Mouse (Mus musculus) E14TG2a.4 (cell line): Measurements from ENCODE around the gene Coq8b.

Experiments
- H3K27me3 ChIP-seq: 2 replicates; pipeline ENCODE4 v1.6.1; 2014; ENCODE audit warnings: low read length, control low read depth; ENCODE audit not compliant: insufficient read depth
- H3K36me3 ChIP-seq: 2 replicates; pipeline ENCODE4 v1.6.1; 2014; ENCODE audit warnings: low read length, control low read depth; ENCODE audit not compliant: insufficient read depth
- H3K4me1 ChIP-seq: replicated peaks from 2 replicates; pipeline ENCODE4 v1.6.1; 2014; ENCODE audit warnings: low read depth, low read length, control low read depth
- H3K4me3 ChIP-seq: replicated peaks from 2 replicates; pipeline ENCODE4 v1.5.1; 2014; ENCODE audit warnings: mild to moderate bottlenecking, low read length
- H3K9me3 ChIP-seq: 2 replicates; pipeline ENCODE4 v1.6.1; 2014; ENCODE audit warnings: low read length, control low read depth
- CTCF ChIP-seq: conservative IDR thresholded peaks from 2 replicates; pipeline ENCODE4 v1.5.1; 2014; ENCODE audit warnings: low read length
- NANOG ChIP-seq: IDR thresholded peaks from 2 replicates; pipeline ENCODE4 v1.6.1; 2014; ENCODE audit warnings: borderline replicate concordance, low read length, mixed read lengths
- POU5F1 ChIP-seq: IDR thresholded peaks from 2 replicates; pipeline ENCODE4 v1.6.1; 2014; ENCODE audit warnings: low read length, borderline replicate concordance

The Coq8b gene

DNA sequence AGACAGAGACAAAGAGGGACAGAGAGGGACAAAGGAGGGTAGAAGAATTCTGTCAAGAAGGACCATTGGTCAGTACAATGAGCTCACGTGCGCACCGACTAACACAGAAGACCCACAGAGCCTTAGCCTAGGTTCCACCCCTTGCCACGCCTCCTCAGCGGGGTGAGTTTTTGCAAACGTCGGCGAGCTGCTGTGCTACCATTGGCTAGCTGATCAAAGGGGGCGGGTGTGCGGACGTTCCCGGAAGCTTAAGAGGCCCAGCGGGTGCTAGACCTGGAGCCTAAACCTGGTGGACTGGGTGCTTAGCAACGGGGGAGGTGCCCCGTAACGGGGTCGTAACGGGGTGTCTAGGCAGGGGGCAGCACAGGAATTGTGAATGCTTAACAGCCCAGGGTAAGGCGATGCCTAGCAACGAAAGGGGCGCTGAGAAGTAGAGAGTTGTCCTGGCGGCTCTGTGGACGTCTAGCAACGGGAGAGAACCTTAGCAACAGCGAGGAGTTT lies at the start of gene Coq8b:
Coq8b (plus strand) TSS at position 243 of the 501 bp plus-strand sequence.
- H3K36me3 ChIP-seq = no peaks in the 10 kb centered on the region
- no peaks in the 10 kb centered on the region for H3K27me3 ChIP-seq
- peaks cover 57% of the 10 kb centered on the region for H3K4me1 ChIP-seq
- H3K4me3 ChIP-seq = peak within 1 kb of the TSS; percentile 74
- no peaks in the 10 kb centered on the region for H3K9me3 ChIP-seq
- no peak for TF ChIP-seq POU5F1

DNA sequence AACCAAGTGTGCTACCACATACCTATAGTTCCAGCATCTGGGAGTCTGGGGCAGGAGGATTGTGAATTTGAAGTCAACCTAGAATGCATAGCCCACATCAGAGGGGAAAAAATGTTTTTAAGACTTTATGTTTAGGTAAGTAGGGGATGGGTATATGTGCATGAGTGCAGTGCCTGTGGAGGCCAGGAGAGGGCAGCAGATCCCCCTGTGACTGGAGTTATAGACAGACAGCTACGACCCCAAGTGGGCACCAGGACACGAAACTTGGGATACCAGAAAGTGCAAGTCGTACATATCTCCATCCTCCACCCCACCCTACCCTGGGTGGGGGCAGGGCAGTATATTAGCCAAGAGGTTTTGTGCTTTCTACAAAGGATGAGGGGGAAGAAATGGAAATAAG lies 47.9 kb upstream of the Coq8b start:
- Histone ChIP-seq H3K4me1 (peaks cover 94% of the 10 kb centered on the region), H3K4me3 (no peak overlapping the region), H3K9me3 (no peaks in the 10 kb centered on the region), H3K36me3 (peaks cover 72% of the 10 kb centered on the region), H3K27me3 (no peaks in the 10 kb centered on the region)
- TF ChIP-seq POU5F1 (no peak), CTCF (peak; percentile 96), NANOG (no peak)

DNA sequence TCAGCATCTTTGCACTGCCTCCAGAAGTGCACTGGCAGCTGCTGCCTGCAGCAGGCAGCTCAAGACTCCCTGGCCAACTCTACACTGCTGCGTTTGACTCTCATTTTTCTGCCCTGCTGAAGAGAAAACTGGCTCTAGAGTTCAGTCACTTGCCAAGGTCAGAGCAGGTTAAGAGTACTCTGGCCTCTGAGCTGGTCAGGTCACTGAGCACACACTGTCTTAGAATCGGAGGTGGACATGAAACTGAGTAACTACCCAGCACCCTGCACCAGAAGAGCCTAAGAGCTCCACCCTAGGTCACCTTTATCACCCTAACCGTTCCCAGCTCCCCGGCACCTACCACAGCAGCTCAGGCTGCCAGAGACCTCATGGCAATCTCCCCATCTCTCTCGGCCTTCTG lies 46.8 kb upstream of the Coq8b start:
- TF ChIP-seq CTCF (no peak), POU5F1 (no peak), NANOG (no peak)
- peaks cover 83% of the 10 kb centered on the region for H3K36me3 ChIP-seq
- no peaks in the 10 kb centered on the region for H3K27me3 ChIP-seq
- no peak overlapping the region for H3K4me3 ChIP-seq
- H3K9me3 ChIP-seq = no peaks in the 10 kb centered on the region
- peaks cover 94% of the 10 kb centered on the region for H3K4me1 ChIP-seq

DNA sequence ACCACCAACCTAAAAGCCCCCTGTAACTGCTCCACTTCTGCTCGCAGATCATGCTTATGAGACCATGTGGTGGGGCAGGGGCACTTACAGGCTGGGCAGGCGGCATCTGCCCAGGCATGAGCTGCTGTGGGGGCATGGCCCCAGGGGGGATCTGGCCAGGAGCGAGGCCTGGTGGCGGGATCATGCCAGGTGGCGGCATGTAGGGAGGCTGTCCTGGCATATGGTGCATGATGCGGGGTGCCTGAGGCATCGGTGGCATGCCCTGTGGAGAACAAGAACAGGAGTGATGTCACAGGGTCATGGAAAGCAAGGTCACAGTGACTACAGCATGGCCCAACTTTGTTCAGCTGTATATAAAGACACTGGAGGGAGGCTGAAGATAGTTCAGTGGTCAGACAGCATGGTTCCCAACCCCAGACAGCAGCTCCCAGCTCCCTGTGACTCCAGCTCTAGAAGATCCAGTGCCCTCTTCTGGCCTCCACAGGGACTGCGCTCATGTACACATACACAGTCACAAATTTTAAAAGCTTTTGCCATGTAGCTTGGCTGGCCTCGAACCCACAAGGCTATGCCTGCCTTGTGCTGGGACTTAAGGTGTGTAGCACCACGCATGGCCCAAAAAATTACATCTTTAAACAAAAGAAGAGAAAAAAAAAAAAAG lies 43.4 kb upstream of the Coq8b start:
- H3K36me3 ChIP-seq = peaks cover 99% of the 10 kb centered on the region
- TF ChIP-seq NANOG = no peak
- peak; percentile 47 for TF ChIP-seq CTCF

DNA sequence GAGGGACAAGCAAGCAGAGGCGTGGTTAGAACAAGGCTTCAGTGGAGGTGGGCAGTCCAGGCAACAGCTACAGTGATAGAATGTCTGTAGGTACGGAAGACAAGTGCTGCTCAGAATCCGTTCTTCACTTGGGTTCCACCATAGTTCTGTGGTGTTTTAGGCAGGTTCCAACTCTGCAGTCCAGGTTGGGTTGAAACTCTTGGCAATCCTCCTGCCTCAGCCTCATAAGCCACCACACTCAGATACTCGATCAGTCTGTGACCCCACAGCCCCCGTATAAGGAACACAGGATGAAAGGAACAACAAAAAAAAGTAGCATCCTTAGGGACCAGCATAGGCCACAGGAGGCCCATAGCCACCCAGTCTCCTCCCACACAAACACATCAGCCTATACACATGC lies 40.4 kb upstream of the Coq8b start:
- TF ChIP-seq NANOG (no peak), POU5F1 (no peak), CTCF (no peak)
- H3K36me3 ChIP-seq = peaks cover 81% of the 10 kb centered on the region
- H3K4me3 ChIP-seq = no peak overlapping the region
- H3K4me1 ChIP-seq = peaks cover 85% of the 10 kb centered on the region
- H3K9me3 ChIP-seq = no peaks in the 10 kb centered on the region
- no peaks in the 10 kb centered on the region for H3K27me3 ChIP-seq

More for the DNA sequence above, 43.4 kb upstream of the Coq8b start:
- Histone ChIP-seq H3K27me3 (no peaks in the 10 kb centered on the region), H3K4me1 (peaks cover 96% of the 10 kb centered on the region), H3K4me3 (peak overlapping the region; percentile 51), H3K9me3 (no peaks in the 10 kb centered on the region)

DNA sequence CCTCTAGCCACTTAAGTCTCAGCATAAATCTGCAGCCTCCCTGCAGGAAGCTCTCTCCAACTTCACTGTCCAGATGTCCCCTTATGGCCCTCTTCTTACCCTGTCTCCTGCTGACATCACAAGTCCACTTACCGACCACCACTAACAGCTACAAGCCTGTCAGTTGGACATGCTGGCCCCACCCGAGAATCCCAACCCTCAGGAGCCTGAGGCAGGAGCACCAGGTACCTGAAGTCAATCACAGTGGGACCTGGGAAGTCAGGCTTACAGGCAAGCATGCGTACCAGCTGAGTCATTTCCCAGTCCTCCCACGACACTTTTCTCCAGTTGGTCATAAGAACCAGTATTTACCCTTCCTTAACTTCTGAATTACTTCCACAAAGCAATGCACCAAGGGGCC lies 39.1 kb upstream of the Coq8b start:
- Histone ChIP-seq H3K4me3 (peak overlapping the region; percentile 94), H3K36me3 (peaks cover 81% of the 10 kb centered on the region), H3K9me3 (no peaks in the 10 kb centered on the region), H3K27me3 (no peaks in the 10 kb centered on the region), H3K4me1 (peaks cover 85% of the 10 kb centered on the region)
- TF ChIP-seq CTCF = no peak
- no peak for TF ChIP-seq POU5F1
- TF ChIP-seq NANOG = no peak

DNA sequence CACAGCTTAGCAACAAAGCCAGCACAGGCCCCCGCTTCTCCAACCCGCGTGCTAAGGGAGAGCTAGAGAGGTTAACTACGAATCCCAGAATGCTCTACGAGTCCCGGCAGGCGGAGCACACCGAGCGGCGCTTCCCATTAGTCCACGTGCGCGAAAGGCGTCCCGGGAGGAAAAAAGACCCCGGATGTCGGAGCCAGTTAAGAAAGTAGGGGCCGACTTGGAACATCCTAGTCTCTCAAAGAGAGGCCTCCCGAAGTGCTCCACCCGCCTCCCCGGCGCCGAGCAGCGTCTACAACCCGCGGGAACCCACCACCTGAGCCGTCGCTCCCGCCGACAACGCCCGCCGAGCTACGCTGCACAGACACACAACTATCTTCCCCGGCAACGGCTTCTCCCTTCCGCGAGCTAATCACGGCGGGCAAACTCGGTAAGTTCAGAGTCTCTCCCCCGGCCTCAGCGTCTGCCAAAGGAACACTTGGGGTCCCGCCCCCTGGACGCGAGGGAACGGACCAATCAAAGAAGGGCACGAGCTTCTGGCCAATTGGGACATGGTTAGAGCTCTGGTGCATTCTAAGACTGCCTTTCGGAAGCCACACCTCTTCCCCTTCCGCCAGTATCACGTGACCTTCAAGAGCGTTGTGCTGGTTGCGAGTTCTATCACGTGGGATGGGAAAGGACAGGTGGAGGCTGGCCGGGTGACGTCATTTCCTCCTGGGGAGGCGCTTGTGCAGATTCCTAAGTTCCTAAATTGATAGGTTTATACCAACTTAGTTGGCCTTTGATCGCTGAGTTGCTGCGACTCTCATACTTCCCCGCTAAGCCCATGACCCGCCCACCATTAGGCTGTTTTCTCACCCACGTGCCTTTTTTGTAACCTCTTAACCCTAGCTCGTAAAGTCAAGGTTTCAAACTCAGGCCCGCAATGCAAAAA lies 36.9 kb upstream of the Coq8b start, which contains the start of the genes BC024978 and Snrpa:
BC024978 (plus strand) TSS at position 101 of the 931 bp plus-strand sequence.
Snrpa (minus strand) TSS at position 591 of the 931 bp plus-strand sequence.
- no peaks in the 10 kb centered on the region for H3K9me3 ChIP-seq
- no peaks in the 10 kb centered on the region for H3K27me3 ChIP-seq
- peaks cover 78% of the 10 kb centered on the region for H3K4me1 ChIP-seq
- peak within 1 kb of the TSS; percentile 94 for H3K4me3 ChIP-seq
- TF ChIP-seq CTCF (no peak), POU5F1 (no peak), NANOG (no peak)
- peaks cover 73% of the 10 kb centered on the region for H3K36me3 ChIP-seq

DNA sequence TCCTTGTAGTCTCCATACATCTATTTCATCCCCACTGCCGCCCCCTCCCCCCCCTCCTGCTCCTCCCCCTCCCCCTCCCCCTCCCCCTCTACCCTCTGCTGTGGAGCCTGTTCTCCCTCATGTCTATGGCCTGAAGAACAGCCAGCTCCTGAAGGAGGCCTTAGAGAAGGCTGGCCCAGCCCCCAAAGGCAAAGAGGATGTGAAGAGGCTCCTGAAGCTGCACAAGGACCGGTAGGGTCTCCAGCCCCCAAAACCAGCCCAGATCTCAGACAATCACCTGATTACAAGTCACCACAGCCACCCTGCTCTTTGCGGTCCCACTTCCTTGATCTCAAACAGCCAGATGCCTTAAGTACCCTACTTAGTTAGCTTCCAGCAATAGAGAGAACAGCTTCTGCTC lies 35.7 kb upstream of the Coq8b start:
- no peaks in the 10 kb centered on the region for H3K9me3 ChIP-seq
- peaks cover 67% of the 10 kb centered on the region for H3K4me1 ChIP-seq
- TF ChIP-seq CTCF (no peak), POU5F1 (no peak), NANOG (no peak)
- H3K27me3 ChIP-seq = no peaks in the 10 kb centered on the region
- peaks cover 71% of the 10 kb centered on the region for H3K36me3 ChIP-seq
- peak overlapping the region; percentile 66 for H3K4me3 ChIP-seq
